9 mouse cellular contexts compared by ENCODE assay signal in genomic region chr6:140593420-140594170, GRCm38 (mm10). TPM values are rescaled to one million over a fixed set of nuclear protein-coding genes. Genes with fewer than 3 reads are reported as not detected.
DNase-seq lines count a peak whose midpoint lies in the region; ATAC-seq and TF ChIP-seq lines count a peak whose summit lies in the region.
"Had no signal": no experiment of that assay in that cellular context is flagged by ENCODE, and none has a peak within 500 bp of the region (broad histone marks: within the 10 kb centered on the region; RNA-seq: fewer than 3 reads in every experiment).

No protein-coding gene starts in this region.

- no peaks in the 10 kb centered on the region for H3K4me1 ChIP-seq in hindbrain, postnatal 0 days (ENCODE audit: insufficient read depth, low read length)
- H3K4me1 ChIP-seq in hindbrain, embryonic 13.5 days (replicated peaks) = peaks cover 7% of the 10 kb centered on the region; the same call in 1 of the 2 replicates
- H3K4me1 ChIP-seq in hindbrain, embryonic 14.5 days (replicated peaks; ENCODE audit: control insufficient read depth, insufficient read depth, low read length) = no peaks in the 10 kb centered on the region

- no peaks in the 10 kb centered on the region for H3K27me3 ChIP-seq in hindbrain, postnatal 0 days (ENCODE audit: insufficient read depth, low read length)
- H3K27me3 ChIP-seq in hindbrain, embryonic 13.5 days = no peaks in the 10 kb centered on the region
- H3K27me3 ChIP-seq in hindbrain, embryonic 14.5 days (ENCODE audit: control insufficient read depth, insufficient read depth, low read length) = no peaks in the 10 kb centered on the region

- no peak overlapping the region for H3K4me2 ChIP-seq in hindbrain, postnatal 0 days (ENCODE audit: low read depth, low read length)
- no peak overlapping the region for H3K4me2 ChIP-seq in hindbrain, embryonic 13.5 days
- no peak overlapping the region for H3K4me2 ChIP-seq in hindbrain, embryonic 14.5 days (replicated peaks)

- H3K9me3 ChIP-seq in hindbrain, postnatal 0 days (ENCODE audit: low read length) = no peaks in the 10 kb centered on the region
- H3K9me3 ChIP-seq in hindbrain, embryonic 13.5 days = no peaks in the 10 kb centered on the region
- no peaks in the 10 kb centered on the region for H3K9me3 ChIP-seq in hindbrain, embryonic 14.5 days (ENCODE audit: control insufficient read depth, low read length)

- 77% methylated on average over 17 of the region's 17 CpGs for WGBS in hindbrain, postnatal 0 days
- WGBS in hindbrain, embryonic 13.5 days = 91% methylated on average over 17 of the region's 17 CpGs
- 86% methylated on average over 17 of the region's 17 CpGs for WGBS in hindbrain, embryonic 14.5 days

- ATAC-seq in hindbrain, postnatal 0 days = peak; percentile 81
- ATAC-seq in hindbrain, embryonic 13.5 days (ENCODE audit: low FRiP score) = no peak
- ATAC-seq in megakaryocyte, adult 5-6 weeks (ENCODE audit: poor library complexity, severe bottlenecking) = peak; percentile 79
- no peak for ATAC-seq in hindbrain, embryonic 14.5 days (ENCODE audit: low FRiP score)

- peaks cover 52% of the 10 kb centered on the region for H3K36me3 ChIP-seq in hindbrain, postnatal 0 days (ENCODE audit: insufficient read depth, low read length)
- H3K36me3 ChIP-seq in hindbrain, embryonic 13.5 days = peaks cover 79% of the 10 kb centered on the region
- peaks cover 82% of the 10 kb centered on the region for H3K36me3 ChIP-seq in hindbrain, embryonic 14.5 days (replicated peaks; ENCODE audit: control insufficient read depth, insufficient read depth)

- TF ChIP-seq CTCF in hindbrain, postnatal 0 days (IDR thresholded peaks at IDR 0.05; ENCODE audit: low read depth) = no peak

- DNase-seq in hindbrain, postnatal 0 days (ENCODE audit: low spot score) = peak; percentile 50
- peak; percentile 42 for DNase-seq in cerebellum, adult 8-10 months
- DNase-seq in heart, adult 9 months (ENCODE audit: low spot score in 2 of 2) = peak; percentile 45 to 67
- peak; percentile 40 for DNase-seq in layer of hippocampus, adult 9-10 months (ENCODE audit: low spot score)
- DNase-seq in spleen, postnatal 4 days (ENCODE audit: low spot score in 2 of 2) = no peak
- no peak for DNase-seq in hindbrain, embryonic 14.5 days (ENCODE audit: low spot score)

- no peak overlapping the region for H3K9ac ChIP-seq in hindbrain, postnatal 0 days (replicated peaks; ENCODE audit: low read length)
- no peak overlapping the region for H3K9ac ChIP-seq in hindbrain, embryonic 13.5 days
- no peak overlapping the region for H3K9ac ChIP-seq in hindbrain, embryonic 14.5 days

- H3K4me3 ChIP-seq in hindbrain, postnatal 0 days (ENCODE audit: low read length) = no peak overlapping the region
- H3K4me3 ChIP-seq in hindbrain, embryonic 13.5 days = no peak overlapping the region
- no peak overlapping the region for H3K4me3 ChIP-seq in hindbrain, embryonic 14.5 days (replicated peaks; ENCODE audit: low read length)

- no peak overlapping the region for H3K27ac ChIP-seq in hindbrain, postnatal 0 days
- no peak overlapping the region for H3K27ac ChIP-seq in hindbrain, embryonic 13.5 days
- H3K27ac ChIP-seq in hindbrain, embryonic 14.5 days = no peak overlapping the region
- H3K27ac ChIP-seq: macrophage had no signal

RNA-seq across cellular contexts. Expression of gene Aebp2, which starts 28.9 kb away (rescaled TPM):
- total RNA-seq in hindbrain, postnatal 0 days (2014; rRNA removed) = 29.3 and 30.4 TPM in 2 replicates
- polyA plus RNA-seq in hindbrain, postnatal 0 days (2015; fragmentation: Nextera tagmentation; extraction: Ambion mirVana) = 5.1 and 5.9 TPM in 2 replicates
- polyA plus RNA-seq in hindbrain, embryonic 13.5 days (2015; fragmentation: Nextera tagmentation; extraction: Ambion mirVana) = 8.9 and 9.3 TPM in 2 replicates
- 31.5 and 34.2 TPM in 2 replicates for total RNA-seq in megakaryocyte, adult 5-6 weeks (2015)
- total RNA-seq in megakaryocyte, adult 5-6 weeks (2017) = 40.5 and 49.7 TPM in 2 replicates
- polyA plus RNA-seq in hindbrain, embryonic 14.5 days (2014; fragmentation: Nextera tagmentation; extraction: Ambion mirVana) = 10.6 and 11.3 TPM in 2 replicates

Comparison
In these comparisons a context has a peak if more than half of its experiments do, and no peak if none do; other contexts are left out.
1. ATAC-seq: peak in hindbrain, postnatal 0 days (single experiment) and megakaryocyte, adult 5-6 weeks (single experiment); none in hindbrain, embryonic 13.5 days (single experiment) and hindbrain, embryonic 14.5 days (single experiment).
2. DNase-seq: peak in hindbrain, postnatal 0 days (single experiment), cerebellum, adult 8-10 months (single experiment), heart, adult 9 months (2 of 2) and layer of hippocampus, adult 9-10 months (single experiment); none in spleen, postnatal 4 days (0 of 2) and hindbrain, embryonic 14.5 days (single experiment).